Mouse (Mus musculus): ENCODE results near the gene Padi2. TPM values are rescaled to one million over a fixed set of nuclear protein-coding genes. Genes with fewer than 3 reads are reported as not detected.

The Padi2 gene
- polyA plus RNA-seq, 1 experiment from 2014 or later = 1.2 TPM

- no peak overlapping the region for H3K4me3 ChIP-seq (ENCODE audit: low read depth, low read length)
- 68% methylated on average over 11 of the region's 11 CpGs for WGBS
- no peak for ATAC-seq
- no peaks in the 10 kb centered on the region for H3K4me1 ChIP-seq (replicated peaks; ENCODE audit: control insufficient read depth, insufficient read depth, low read length)
- H3K27me3 ChIP-seq (replicated peaks; ENCODE audit: control insufficient read depth, insufficient read depth, low read length) = 0 out of 2 replicates have a peak, but pooled peaks cover 2% of the 10 kb centered on the region
- H3K27ac ChIP-seq (ENCODE audit: low read depth, low read length) = no peak overlapping the region
- no peaks in the 10 kb centered on the region for H3K9me3 ChIP-seq (ENCODE audit: control insufficient read depth)
- H3K9ac ChIP-seq (ENCODE audit: low read depth, low read length) = no peak overlapping the region
- no peaks in the 10 kb centered on the region for H3K36me3 ChIP-seq (ENCODE audit: control insufficient read depth, insufficient read depth)
- no peak overlapping the region for H3K4me2 ChIP-seq (replicated peaks; ENCODE audit: low read depth)
- no peak for TF ChIP-seq CTCF (IDR thresholded peaks at IDR 0.05; ENCODE audit: low read depth)
Observed at GRCm38 (mm10) chr4:140862036-140862650, 44.0 kb upstream of the Padi2 start.

- no peaks in the 10 kb centered on the region for H3K36me3 ChIP-seq (ENCODE audit: control insufficient read depth, insufficient read depth)
- TF ChIP-seq CTCF (IDR thresholded peaks at IDR 0.05; ENCODE audit: low read depth) = no peak
Observed at GRCm38 (mm10) chr4:140868484-140869190, 37.5 kb upstream of the Padi2 start.

GRCm38 (mm10) chr4:140869945-140870344 is 36.2 kb upstream of the Padi2 start:
- Histone ChIP-seq H3K36me3 (ENCODE audit: control insufficient read depth, insufficient read depth) (no peaks in the 10 kb centered on the region), H3K4me3 (ENCODE audit: low read depth, low read length) (no peak overlapping the region), H3K9ac (ENCODE audit: low read depth, low read length) (no peak overlapping the region), H3K27ac (ENCODE audit: low read depth, low read length) (no peak overlapping the region), H3K27me3 (replicated peaks; ENCODE audit: control insufficient read depth, insufficient read depth, low read length) (0 out of 2 replicates have a peak, but pooled peaks cover 2% of the 10 kb centered on the region), H3K4me1 (replicated peaks; ENCODE audit: control insufficient read depth, insufficient read depth, low read length) (peaks cover 4% of the 10 kb centered on the region; the same call in 1 of the 2 replicates), H3K4me2 (replicated peaks; ENCODE audit: low read depth) (no peak overlapping the region), H3K9me3 (ENCODE audit: control insufficient read depth) (no peaks in the 10 kb centered on the region)
- WGBS = 90% methylated on average over 8 of the region's 8 CpGs
- ATAC-seq = no peak
- TF ChIP-seq CTCF (IDR thresholded peaks at IDR 0.05; ENCODE audit: low read depth) = no peak

More at GRCm38 (mm10) chr4:140868484-140869190, 37.5 kb upstream of the Padi2 start:
- H3K27ac ChIP-seq (ENCODE audit: low read depth, low read length) = no peak overlapping the region
- H3K9ac ChIP-seq (ENCODE audit: low read depth, low read length) = no peak overlapping the region
- H3K9me3 ChIP-seq (ENCODE audit: control insufficient read depth) = no peaks in the 10 kb centered on the region
- H3K4me3 ChIP-seq (ENCODE audit: low read depth, low read length) = no peak overlapping the region
- H3K4me1 ChIP-seq (replicated peaks; ENCODE audit: control insufficient read depth, insufficient read depth, low read length) = peaks cover 4% of the 10 kb centered on the region; the same call in 1 of the 2 replicates
- WGBS = 8% methylated on average over 14 of the region's 14 CpGs
- H3K4me2 ChIP-seq (replicated peaks; ENCODE audit: low read depth) = no peak overlapping the region; the same call in 1 of the 2 replicates
- no peak for ATAC-seq
- H3K27me3 ChIP-seq (replicated peaks; ENCODE audit: control insufficient read depth, insufficient read depth, low read length) = 0 out of 2 replicates have a peak, but pooled peaks cover 2% of the 10 kb centered on the region

GRCm38 (mm10) chr4:140870876-140871275 is 35.3 kb upstream of the Padi2 start:
- WGBS = 90% methylated on average over 7 of the region's 7 CpGs
- Histone ChIP-seq H3K4me3 (ENCODE audit: low read depth, low read length) (no peak overlapping the region), H3K36me3 (ENCODE audit: control insufficient read depth, insufficient read depth) (no peaks in the 10 kb centered on the region), H3K27ac (ENCODE audit: low read depth, low read length) (no peak overlapping the region), H3K4me2 (replicated peaks; ENCODE audit: low read depth) (no peak overlapping the region), H3K4me1 (replicated peaks; ENCODE audit: control insufficient read depth, insufficient read depth, low read length) (peaks cover 4% of the 10 kb centered on the region; the same call in 1 of the 2 replicates), H3K9ac (ENCODE audit: low read depth, low read length) (no peak overlapping the region), H3K9me3 (ENCODE audit: control insufficient read depth) (no peaks in the 10 kb centered on the region), H3K27me3 (replicated peaks; ENCODE audit: control insufficient read depth, insufficient read depth, low read length) (0 out of 2 replicates have a peak, but pooled peaks cover 2% of the 10 kb centered on the region)
- no peak for ATAC-seq
- no peak for TF ChIP-seq CTCF (IDR thresholded peaks at IDR 0.05; ENCODE audit: low read depth)

GRCm38 (mm10) chr4:140871376-140871775 is 34.8 kb upstream of the Padi2 start:
- no peaks in the 10 kb centered on the region for H3K9me3 ChIP-seq (ENCODE audit: control insufficient read depth)
- H3K27me3 ChIP-seq (replicated peaks; ENCODE audit: control insufficient read depth, insufficient read depth, low read length) = no peaks in the 10 kb centered on the region
- H3K4me3 ChIP-seq (ENCODE audit: low read depth, low read length) = no peak overlapping the region
- H3K4me2 ChIP-seq (replicated peaks; ENCODE audit: low read depth) = no peak overlapping the region
- ATAC-seq = no peak
- peaks cover 4% of the 10 kb centered on the region; the same call in 1 of the 2 replicates for H3K4me1 ChIP-seq (replicated peaks; ENCODE audit: control insufficient read depth, insufficient read depth, low read length)
- TF ChIP-seq CTCF (IDR thresholded peaks at IDR 0.05; ENCODE audit: low read depth) = no peak
- no peak overlapping the region for H3K9ac ChIP-seq (ENCODE audit: low read depth, low read length)
- H3K27ac ChIP-seq (ENCODE audit: low read depth, low read length) = no peak overlapping the region
- H3K36me3 ChIP-seq (ENCODE audit: control insufficient read depth, insufficient read depth) = no peaks in the 10 kb centered on the region
- 86% methylated on average over 3 of the region's 3 CpGs for WGBS

GRCm38 (mm10) chr4:140871851-140872685 is 34.1 kb upstream of the Padi2 start:
- TF ChIP-seq CTCF (IDR thresholded peaks at IDR 0.05; ENCODE audit: low read depth) = peak; percentile 32
- Histone ChIP-seq H3K4me2 (replicated peaks; ENCODE audit: low read depth) (no peak overlapping the region; the same call in 1 of the 2 replicates), H3K9ac (ENCODE audit: low read depth, low read length) (no peak overlapping the region), H3K27ac (ENCODE audit: low read depth, low read length) (peak overlapping the region; percentile 60), H3K4me3 (ENCODE audit: low read depth, low read length) (no peak overlapping the region), H3K27me3 (replicated peaks; ENCODE audit: control insufficient read depth, insufficient read depth, low read length) (no peaks in the 10 kb centered on the region), H3K9me3 (ENCODE audit: control insufficient read depth) (no peaks in the 10 kb centered on the region), H3K4me1 (replicated peaks; ENCODE audit: control insufficient read depth, insufficient read depth, low read length) (peaks cover 4% of the 10 kb centered on the region; the same call in 1 of the 2 replicates), H3K36me3 (ENCODE audit: control insufficient read depth, insufficient read depth) (no peaks in the 10 kb centered on the region)
- peak; percentile 93 for ATAC-seq
- 53% methylated on average over 8 of the region's 8 CpGs for WGBS
